ENCODE assay signal across 8 mouse cellular contexts in the genomic region with DNA sequence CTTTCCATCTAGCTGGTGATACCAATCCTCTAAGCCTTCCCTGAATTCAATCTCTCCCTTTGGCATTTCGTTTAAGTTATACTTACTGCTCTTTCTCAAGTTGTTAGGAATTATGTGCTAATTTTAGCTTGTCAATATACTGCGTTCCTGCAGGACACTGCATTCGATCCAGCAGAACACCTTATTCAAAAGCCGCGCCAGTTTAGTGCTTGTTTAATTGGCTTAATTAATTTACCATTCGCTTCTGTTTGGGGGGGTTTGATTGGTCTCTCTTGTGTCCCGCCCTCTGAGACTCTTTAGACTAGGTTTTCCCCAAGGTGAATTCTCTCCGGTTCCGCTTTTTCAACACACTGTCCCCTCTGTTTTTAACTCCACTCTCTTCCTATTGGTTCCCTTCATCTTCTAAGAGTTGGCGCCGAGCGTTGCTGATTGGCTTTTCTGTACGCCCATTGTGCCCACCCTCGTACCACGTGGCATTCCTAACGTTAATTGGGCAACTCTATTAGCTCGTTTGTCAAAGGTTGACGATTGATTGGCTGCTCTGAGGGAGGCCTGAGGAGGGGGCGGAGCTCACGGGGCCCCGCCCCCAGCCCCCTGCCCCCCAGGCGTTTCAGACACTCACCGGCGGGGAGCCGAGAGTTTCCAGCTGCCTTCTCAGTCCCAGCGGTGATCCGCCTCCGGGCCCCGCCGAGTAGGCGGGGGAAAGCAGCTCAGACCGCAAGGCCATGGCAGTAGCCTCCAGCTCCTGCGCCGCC. TPM values are rescaled to one million over a fixed set of nuclear protein-coding genes. Genes with fewer than 3 reads are reported as not detected.
A peak's percentile ranks its signal among the peaks of the same experiment; 100 is the strongest.
DNase-seq lines count a peak whose midpoint lies in the region; ATAC-seq and TF ChIP-seq lines count a peak whose summit lies in the region.

Gene Tesk2, plus strand, starts transcription at position 606 of the 755 bp plus-strand sequence.

- peak within 1 kb of the TSS; percentile 82 for H3K9ac ChIP-seq in ES-Bruce4 (ENCODE audit: low read depth, poor library complexity, severe bottlenecking)
- H3K9ac ChIP-seq in forebrain, embryonic 13.5 days: peak within 1 kb of the TSS; percentile 87
- peak within 1 kb of the TSS; percentile 91 for H3K9ac ChIP-seq in liver, postnatal 0 days (replicated peaks)
- H3K9ac ChIP-seq in neural tube, embryonic 14.5 days (replicated peaks; ENCODE audit: low read depth, low read length): peak within 1 kb of the TSS; percentile 54

- DNase-seq in heart, postnatal 10 days: peak; percentile 95
- peak; percentile 98 for DNase-seq in large intestine, adult 2 months (ENCODE audit: low read depth, low spot score)
- peak; percentile 93 for DNase-seq in liver, postnatal 0 days
- DNase-seq in testis, postnatal 10 days (ENCODE audit: low spot score): peak; percentile 86

- TF ChIP-seq EP300 in ES-Bruce4 (IDR thresholded peaks at IDR 0.05; ENCODE audit: insufficient read depth, low read depth, low read length): no peak
- no peak for TF ChIP-seq EP300 in liver, postnatal 0 days (IDR thresholded peaks at IDR 0.05; ENCODE audit: low read depth)

- peaks cover 2% of the 10 kb centered on the region for H3K4me1 ChIP-seq in ES-Bruce4 (ENCODE audit: control insufficient read depth, insufficient read depth, low read length)
- H3K4me1 ChIP-seq in forebrain, embryonic 13.5 days: peaks cover 18% of the 10 kb centered on the region
- peaks cover 21% of the 10 kb centered on the region for H3K4me1 ChIP-seq in liver, postnatal 0 days (ENCODE audit: insufficient read depth)
- peaks cover 10% of the 10 kb centered on the region for H3K4me1 ChIP-seq in neural tube, embryonic 14.5 days (ENCODE audit: control insufficient read depth, insufficient read depth, low read length)

- H3K27ac ChIP-seq in ES-Bruce4 (ENCODE audit: insufficient read depth, low read length): peak within 1 kb of the TSS; percentile 71
- H3K27ac ChIP-seq in forebrain, embryonic 13.5 days: peak within 1 kb of the TSS; percentile 68
- H3K27ac ChIP-seq in liver, postnatal 0 days (ENCODE audit: low read depth): peak within 1 kb of the TSS; percentile 96
- H3K27ac ChIP-seq in neural tube, embryonic 14.5 days (ENCODE audit: low read depth, low read length): peak within 1 kb of the TSS; percentile 58; the same call in 1 of the 2 replicates

- H3K36me3 ChIP-seq in ES-Bruce4 (ENCODE audit: control insufficient read depth, insufficient read depth, low read length, poor library complexity, severe bottlenecking): no peaks in the 10 kb centered on the region
- 0 out of 2 replicates have a peak, but pooled peaks cover 5% of the 10 kb centered on the region for H3K36me3 ChIP-seq in forebrain, embryonic 13.5 days (ENCODE audit: poor library complexity, severe bottlenecking)
- H3K36me3 ChIP-seq in liver, postnatal 0 days (replicated peaks; ENCODE audit: insufficient read depth, low read length): no peaks in the 10 kb centered on the region; the same call in 1 of the 2 replicates
- H3K36me3 ChIP-seq in neural tube, embryonic 14.5 days (ENCODE audit: control insufficient read depth, insufficient read depth, low read length): no peaks in the 10 kb centered on the region

- peak within 1 kb of the TSS; percentile 96 for H3K4me2 ChIP-seq in forebrain, embryonic 13.5 days
- H3K4me2 ChIP-seq in liver, postnatal 0 days (ENCODE audit: low read depth, low read length): peak within 1 kb of the TSS; percentile 96
- H3K4me2 ChIP-seq in neural tube, embryonic 14.5 days (ENCODE audit: low read depth, low read length): peak within 1 kb of the TSS; percentile 95

- TF ChIP-seq CTCF in ES-Bruce4 (IDR thresholded peaks at IDR 0.05; ENCODE audit: low read depth, low read length): no peak
- no peak for TF ChIP-seq CTCF in liver, postnatal 0 days (IDR thresholded peaks at IDR 0.05; ENCODE audit: low read depth)

- no peaks in the 10 kb centered on the region for H3K27me3 ChIP-seq in ES-Bruce4 (ENCODE audit: control insufficient read depth, insufficient read depth, low read length, poor library complexity, severe bottlenecking)
- 0 out of 2 replicates have a peak, but pooled peaks cover 3% of the 10 kb centered on the region for H3K27me3 ChIP-seq in forebrain, embryonic 13.5 days
- H3K27me3 ChIP-seq in liver, postnatal 0 days (ENCODE audit: insufficient read depth, low read length): no peaks in the 10 kb centered on the region
- H3K27me3 ChIP-seq in neural tube, embryonic 14.5 days (ENCODE audit: control insufficient read depth, insufficient read depth, low read length): no peaks in the 10 kb centered on the region

- WGBS in forebrain, embryonic 13.5 days: 1% methylated on average over 34 of the region's 34 CpGs
- under 1% methylated on average over 33 of the region's 34 CpGs for WGBS in large intestine, adult 2 months
- under 1% methylated on average over 34 of the region's 34 CpGs for WGBS in liver, postnatal 0 days (ENCODE audit: insufficient replicate concordance)
- under 1% methylated on average over 34 of the region's 34 CpGs for WGBS in neural tube, embryonic 14.5 days

- TF ChIP-seq POLR2A in ES-Bruce4 (IDR thresholded peaks at IDR 0.05; ENCODE audit: insufficient read depth, low read length): peak; percentile 46

- ATAC-seq in cerebellum, adult (ENCODE audit: insufficient number of reproducible peaks, low FRiP score, low TSS enrichment): peak; percentile 98
- peak; percentile 99 for ATAC-seq in forebrain, embryonic 13.5 days
- ATAC-seq in liver, postnatal 0 days: peak; percentile 95
- ATAC-seq in neural tube, embryonic 14.5 days (ENCODE audit: low read depth): peak; percentile 97

- H3K4me3 ChIP-seq in ES-Bruce4 (ENCODE audit: low read depth, low read length): peak within 1 kb of the TSS; percentile 89
- H3K4me3 ChIP-seq in forebrain, embryonic 13.5 days: peak within 1 kb of the TSS; percentile 81
- peak within 1 kb of the TSS; percentile 91 for H3K4me3 ChIP-seq in liver, postnatal 0 days (ENCODE audit: low read depth, low read length)
- H3K4me3 ChIP-seq in neural tube, embryonic 14.5 days (ENCODE audit: low read depth, low read length): peak within 1 kb of the TSS; percentile 67

- no peaks in the 10 kb centered on the region for H3K9me3 ChIP-seq in ES-Bruce4 (replicated peaks; ENCODE audit: control insufficient read depth, insufficient read depth, low read length, poor library complexity, severe bottlenecking)
- no peaks in the 10 kb centered on the region for H3K9me3 ChIP-seq in forebrain, embryonic 13.5 days (replicated peaks)
- no peaks in the 10 kb centered on the region for H3K9me3 ChIP-seq in liver, postnatal 0 days (ENCODE audit: low read length)
- no peaks in the 10 kb centered on the region for H3K9me3 ChIP-seq in neural tube, embryonic 14.5 days (ENCODE audit: control insufficient read depth, low read length)

- intact Hi-C loops in heart, postnatal 10 days (cut with DNase I): no loop called here

RNA-seq across cellular contexts. Expression of gene Tesk2, which starts in this region (rescaled TPM):
- polyA plus RNA-seq in ES-Bruce4 (2011; ENCODE audit: insufficient read depth, insufficient read length, low read depth, missing spikeins): 20.6 and 21.9 TPM in 2 replicates
- 5.3 and 5.8 TPM in 2 replicates for polyA plus RNA-seq in forebrain, embryonic 13.5 days (2015; fragmentation: Nextera tagmentation; extraction: Ambion mirVana)
- total RNA-seq in heart, postnatal 10 days (2021): 1 to 10 TPM; 1.7 to 2.1 TPM
- polyA plus RNA-seq in large intestine, adult 2 months (2012; rRNA removed): 14.6 and 21.5 TPM in 2 replicates
- 5.8 and 6.2 TPM in 2 replicates for polyA plus RNA-seq in liver, postnatal 0 days (2015; fragmentation: Nextera tagmentation; extraction: Ambion mirVana)
- polyA plus RNA-seq in neural tube, embryonic 14.5 days (2014; fragmentation: Nextera tagmentation; extraction: Ambion mirVana): 2.8 and 3.7 TPM in 2 replicates

Comparison
In these comparisons a context has a peak if more than half of its experiments do, and no peak if none do; other contexts are left out.
1. Peak in every context shown above with its lines: DNase-seq, ATAC-seq, H3K4me3 ChIP-seq and H3K27ac ChIP-seq.